Mouse (Mus musculus) cerebellum, adult 11-12 months (tissue): ENCODE data around the gene Rtl5.

Experiments
- DNase-seq: peaks from one replicate; pipeline ENCODE4 v3.0.0; 2022

Rtl5 gene

GRCm38 (mm10) chrX:102065213-102065775 lies 5.8 kb downstream of the Rtl5 start:
- DNase-seq: no peak

DNA sequence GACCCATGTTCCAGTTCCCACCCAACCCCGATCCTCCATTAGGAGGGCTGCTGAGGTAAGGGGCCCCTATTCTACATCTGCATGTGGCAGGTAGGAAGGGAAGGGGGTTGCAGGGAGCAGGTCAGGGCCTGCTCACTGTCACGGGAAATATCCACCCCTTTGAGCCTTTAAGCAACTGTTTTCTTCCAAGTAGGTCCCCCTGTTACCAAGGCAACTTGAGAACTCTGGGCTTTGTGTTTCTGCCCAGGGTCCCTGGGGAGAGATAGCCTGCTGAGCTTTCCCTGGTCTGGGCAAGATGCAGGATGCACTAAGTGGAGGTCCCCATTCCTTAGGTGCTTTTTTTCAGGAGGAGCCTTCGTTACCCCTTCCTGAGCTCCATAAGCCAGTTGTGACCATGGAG lies 7.0 kb downstream of the Rtl5 start:
- no peak for DNase-seq

- peak; percentile 43 for DNase-seq
These were observed 10.2 kb downstream of the Rtl5 start for GRCm38 (mm10) chrX:102060891-102061290.

- peak; percentile 93 for DNase-seq
These were observed 10.9 kb downstream of the Rtl5 start for GRCm38 (mm10) chrX:102060243-102060642.

DNA sequence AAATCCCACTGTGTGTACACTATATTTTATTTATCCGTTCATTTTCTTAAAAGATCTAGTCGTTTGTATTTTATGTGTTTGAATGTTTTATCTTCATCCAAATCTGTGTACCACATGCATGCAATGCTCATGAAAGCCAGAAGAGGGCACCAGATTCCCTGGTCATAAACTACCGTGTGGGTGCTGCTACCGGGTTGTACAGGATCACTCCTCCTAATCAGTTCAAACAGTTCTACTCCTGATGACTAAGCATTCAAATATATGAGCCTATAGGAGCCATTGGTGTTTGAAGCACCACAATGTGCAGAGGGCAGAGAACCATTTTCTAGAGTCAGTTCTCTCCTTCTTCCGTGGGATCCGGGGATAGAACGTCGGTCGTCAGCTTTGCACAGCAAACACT lies 11.7 kb downstream of the Rtl5 start:
- DNase-seq: no peak

GRCm38 (mm10) chrX:102054009-102054408 lies 17.1 kb downstream of the Rtl5 start:
- no peak for DNase-seq

DNA sequence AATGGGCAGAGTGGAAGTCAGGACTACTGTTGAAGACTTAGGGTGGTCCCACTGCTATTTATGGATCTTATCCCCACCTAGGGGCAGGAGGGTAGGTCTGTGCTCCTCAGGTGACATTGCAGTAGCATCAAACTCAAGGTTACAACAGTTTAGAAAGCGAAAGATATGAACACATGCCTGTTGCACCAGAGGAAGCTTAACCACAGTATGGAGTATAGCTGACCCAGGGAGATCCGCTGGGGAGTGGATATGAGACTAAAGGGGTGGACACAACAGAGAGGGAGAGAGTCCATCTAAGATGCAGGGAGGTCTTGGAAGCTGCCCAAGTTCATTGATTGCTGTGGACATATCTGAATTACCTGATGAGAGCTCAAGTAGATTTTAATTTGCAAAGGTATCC lies 17.7 kb downstream of the Rtl5 start:
- DNase-seq: no peak

- DNase-seq: no peak
These were observed 19.9 kb downstream of the Rtl5 start for GRCm38 (mm10) chrX:102051225-102051624.

DNA sequence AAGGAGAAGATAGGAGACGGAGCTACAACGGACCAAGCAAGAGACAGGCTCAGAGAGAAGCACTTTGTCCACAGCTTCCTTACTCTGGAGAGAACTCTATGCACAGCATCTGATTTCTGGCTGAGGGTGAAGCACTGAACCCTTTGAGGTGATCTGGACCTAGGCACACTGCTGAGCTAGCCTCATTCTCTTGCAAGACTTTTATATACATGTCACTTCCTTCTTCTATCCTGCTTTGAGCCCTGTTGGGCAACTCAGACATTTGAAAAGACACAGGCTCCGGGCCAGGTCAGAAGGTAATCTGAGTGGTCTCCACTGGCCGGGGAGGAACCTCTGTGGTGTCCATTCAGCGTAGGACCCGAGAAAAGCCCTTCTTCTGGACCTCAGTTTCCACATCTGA lies 20.6 kb downstream of the Rtl5 start:
- DNase-seq: no peak

DNA sequence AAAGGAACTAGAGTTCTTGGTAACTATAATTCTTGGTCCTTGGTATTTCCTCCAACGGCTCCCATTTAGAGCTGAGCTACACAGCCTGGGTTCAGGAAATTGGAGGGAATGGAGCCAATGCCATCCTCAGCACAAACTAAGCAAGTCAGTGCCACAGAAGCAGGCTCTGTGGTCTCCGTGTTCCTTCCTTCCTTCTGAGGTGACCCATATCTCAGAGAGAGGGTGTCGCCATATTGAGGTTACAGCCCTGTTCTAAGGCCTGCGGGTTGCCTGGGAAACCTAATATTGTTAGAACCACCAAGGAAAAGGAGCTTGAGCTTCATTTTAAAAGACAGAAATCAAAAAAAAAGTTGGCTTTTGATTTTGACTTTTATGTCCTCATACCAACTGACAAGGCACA lies 28.7 kb downstream of the Rtl5 start:
- no peak for DNase-seq

- DNase-seq: peak; percentile 44
These were observed 29.5 kb downstream of the Rtl5 start for GRCm38 (mm10) chrX:102041562-102041961.

DNA sequence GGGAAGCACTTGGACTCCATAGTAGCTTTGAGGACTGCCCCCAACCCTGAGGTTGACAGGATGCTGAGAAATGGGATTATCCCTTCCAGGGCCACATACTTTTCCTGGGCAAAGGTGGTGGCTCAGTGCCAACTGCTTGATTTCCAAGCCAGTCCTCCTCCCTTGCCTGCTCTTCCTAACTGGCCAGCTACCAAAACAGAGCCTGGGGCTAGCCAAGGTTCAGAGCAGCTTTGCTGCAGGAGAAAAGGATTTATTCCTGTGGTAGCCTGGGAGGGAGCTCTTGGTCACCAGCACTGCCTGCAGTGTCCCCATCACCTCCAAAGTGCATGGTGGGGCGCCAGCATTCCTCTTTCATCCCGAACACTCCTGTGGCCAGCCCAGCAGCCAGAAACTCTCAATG lies 33.6 kb downstream of the Rtl5 start:
- DNase-seq: peak; percentile 78

DNA sequence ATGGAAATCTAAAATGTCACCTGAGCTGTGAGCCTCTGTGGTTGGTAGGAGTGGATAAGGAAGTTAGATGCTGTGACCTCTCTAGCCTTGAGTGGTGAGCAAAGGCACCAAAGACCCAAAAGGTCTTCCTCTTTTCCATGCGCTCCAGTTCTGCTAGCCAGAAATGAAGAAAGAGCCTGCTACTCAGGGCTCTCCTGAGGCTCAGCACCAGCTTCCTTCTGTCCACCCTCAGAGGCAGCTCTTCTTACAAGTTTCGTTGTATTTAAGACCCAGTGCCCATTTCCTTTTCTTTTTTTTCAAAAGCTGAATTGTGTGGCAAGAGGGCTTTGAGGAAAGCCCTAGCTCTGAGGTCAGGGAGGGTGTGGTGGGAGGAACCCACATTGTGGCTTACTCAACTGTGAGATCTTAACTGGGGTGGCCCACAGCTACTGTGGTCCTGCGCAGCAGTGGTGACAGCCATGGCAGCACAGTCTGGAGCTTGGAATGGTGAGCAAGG lies 34.2 kb downstream of the Rtl5 start:
- DNase-seq: no peak

GRCm38 (mm10) chrX:102035671-102036070 lies 35.4 kb downstream of the Rtl5 start:
- no peak for DNase-seq

- DNase-seq: no peak
These were observed 37.5 kb downstream of the Rtl5 start for GRCm38 (mm10) chrX:102033566-102033965.

- DNase-seq: no peak
These were observed 38.7 kb downstream of the Rtl5 start for GRCm38 (mm10) chrX:102032431-102032830.

DNA sequence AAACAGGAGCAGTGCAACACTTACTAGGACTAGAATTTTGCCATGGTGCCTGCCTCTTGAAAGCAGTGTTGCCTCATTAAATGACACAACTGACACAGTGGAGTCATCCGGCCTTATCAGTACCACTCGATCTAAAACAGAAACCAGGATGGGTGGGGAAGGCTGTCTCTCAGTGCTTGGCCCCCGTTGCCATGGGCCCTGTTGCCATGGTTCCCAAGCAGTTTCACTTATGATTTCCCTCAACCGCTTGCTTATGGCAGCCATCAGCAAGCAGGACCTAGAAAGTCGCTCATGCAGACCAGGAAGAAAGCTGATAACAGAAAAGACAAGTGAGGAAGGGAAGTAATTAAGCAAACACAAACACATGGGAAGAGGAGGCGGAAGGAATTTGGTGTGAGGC lies 39.3 kb downstream of the Rtl5 start:
- no peak for DNase-seq

- DNase-seq: no peak
These were observed 46.1 kb downstream of the Rtl5 start for GRCm38 (mm10) chrX:102024976-102025375.

GRCm38 (mm10) chrX:102019471-102020240 lies 51.4 kb downstream of the Rtl5 start:
- DNase-seq: peak; percentile 43

DNA sequence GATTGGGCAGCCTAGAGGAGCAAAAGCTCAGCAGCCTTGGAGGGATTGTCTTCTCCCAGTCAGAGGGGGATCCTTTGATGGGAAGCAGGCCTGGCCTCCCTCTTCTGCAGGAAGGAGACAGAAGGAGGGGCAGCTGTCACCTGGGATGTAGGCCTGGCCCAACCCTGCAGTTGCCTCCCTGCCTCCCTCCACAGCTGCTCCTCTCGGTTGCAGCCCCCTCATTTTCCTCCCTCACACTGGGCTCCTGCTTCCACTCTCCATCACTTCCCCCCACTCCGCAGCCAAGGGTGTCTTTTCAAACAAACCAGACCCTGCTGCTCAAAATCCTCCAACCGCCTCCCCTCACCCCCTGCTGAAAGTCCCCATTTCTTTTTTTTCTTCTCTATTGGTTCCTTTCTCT lies 52.2 kb downstream of the Rtl5 start:
- no peak for DNase-seq

- DNase-seq: no peak
These were observed 53.7 kb downstream of the Rtl5 start for GRCm38 (mm10) chrX:102017213-102017923.
